Mouse (Mus musculus): ENCODE measurements around the gene Supt4a. TPM values are rescaled to one million over a fixed set of nuclear protein-coding genes. Genes with fewer than 3 reads are reported as not detected.

The Supt4a gene
- 10 to 100 TPM; 65.5 to 72.4 TPM for total RNA-seq (2021)
- long read RNA-seq, experiment 1, transcript Supt4a-201 (5 exons, 706 nt) = major isoform, 11 of 11 reads
- long read RNA-seq, experiment 1, partial matches to known transcripts = 0 of 11 reads
- long read RNA-seq, experiment 1, other reads (novel, unspliced or antisense) = 0 of 11 reads
- long read RNA-seq, experiment 2, transcript Supt4a-201 (5 exons, 706 nt) = major isoform, 54 of 57 reads
- long read RNA-seq, experiment 2, partial matches to known transcripts = 1 of 57 reads
- long read RNA-seq, experiment 2, other reads (novel, unspliced or antisense) = 0 of 57 reads

DNA sequence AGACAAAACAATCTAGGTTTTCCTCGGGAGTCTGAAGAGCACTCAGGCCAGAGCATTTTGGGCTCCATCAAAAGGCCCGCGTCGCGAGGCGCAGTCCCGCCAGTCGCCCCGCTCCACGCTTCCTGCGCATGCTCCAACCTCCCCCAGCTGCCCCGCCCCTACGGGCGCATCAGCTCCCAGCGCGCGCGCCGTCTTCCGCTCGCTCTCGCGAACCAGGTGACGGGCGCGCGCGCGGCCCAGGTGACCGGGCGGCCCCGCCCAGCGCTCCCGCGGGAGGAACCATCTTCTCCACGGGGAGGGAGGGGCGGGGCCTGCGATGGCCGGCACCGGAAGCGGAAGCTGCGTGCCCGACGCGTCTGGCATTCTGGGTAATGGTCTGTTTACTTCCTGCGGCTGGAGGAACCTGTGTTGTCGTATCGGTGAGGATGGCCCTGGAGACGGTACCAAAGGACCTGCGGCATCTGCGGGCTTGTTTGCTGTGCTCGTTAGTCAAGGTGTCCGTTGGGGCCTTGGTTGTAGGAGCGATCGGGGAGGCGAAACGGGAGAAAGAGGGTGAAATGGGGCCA lies at the start of gene Supt4a:
Gene Supt4a (plus strand): TSS at position 378 of the 566 bp plus-strand sequence.
- DNase-seq (ENCODE audit: low spot score in 2 of 2) = peak; percentile 95 to 96

DNA sequence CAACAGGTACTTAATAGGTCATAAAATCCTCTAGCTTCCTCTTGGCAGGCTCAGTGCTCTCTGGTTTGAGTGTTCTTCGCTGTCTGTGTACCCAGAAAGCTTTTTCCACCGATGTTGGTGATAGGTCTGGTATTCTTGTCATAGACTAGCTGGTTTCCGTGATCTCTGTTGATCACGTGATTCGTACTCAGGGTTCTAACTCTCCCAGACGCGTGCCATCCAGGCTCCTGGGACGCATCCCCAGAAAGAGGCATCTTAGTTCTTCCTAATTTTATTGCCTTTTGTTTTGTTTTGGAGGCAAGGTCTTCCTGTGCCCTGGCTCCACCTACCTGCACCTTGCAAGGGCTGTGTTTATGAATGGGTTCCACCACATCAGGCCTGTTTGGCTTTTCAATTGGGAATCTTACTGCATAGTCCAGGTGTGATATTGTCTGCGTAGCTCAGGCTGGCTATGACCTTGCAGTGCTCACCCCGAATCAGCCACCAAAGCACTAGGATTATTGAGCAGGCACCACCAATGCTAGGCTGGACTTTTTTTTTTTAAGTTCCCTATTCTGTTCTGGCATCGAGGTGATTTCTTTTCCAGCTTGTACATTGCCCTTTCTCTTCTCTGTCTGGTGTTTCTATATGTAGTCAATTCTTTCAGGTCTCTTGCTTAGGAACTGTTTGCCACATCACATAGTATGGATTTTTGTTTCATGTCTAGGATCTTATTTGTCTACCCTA lies 48.7 kb upstream of the Supt4a start:
- no peak for DNase-seq (ENCODE audit: low spot score in 2 of 2)

DNA sequence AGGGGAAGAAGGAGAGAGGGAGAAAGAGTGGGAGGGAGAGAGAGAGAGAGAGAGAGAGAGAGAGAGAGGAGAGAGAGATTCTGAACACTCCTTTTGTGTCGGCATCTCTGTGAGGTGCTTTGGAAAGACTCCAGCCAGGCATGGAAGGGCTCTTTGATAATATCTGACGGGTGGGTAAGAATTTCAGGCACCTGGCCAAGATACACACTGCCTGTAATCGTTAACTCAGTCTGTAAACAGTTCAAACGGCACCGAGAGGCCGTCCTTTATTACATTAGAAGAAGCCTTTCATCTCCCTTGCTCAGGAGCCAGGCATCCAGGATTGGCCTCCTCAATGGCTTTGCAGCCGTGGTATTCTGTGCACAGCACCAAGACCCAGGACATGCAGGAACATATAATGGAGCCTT lies 47.9 kb upstream of the Supt4a start:
- DNase-seq (ENCODE audit: low spot score in 2 of 2) = no peak

DNA sequence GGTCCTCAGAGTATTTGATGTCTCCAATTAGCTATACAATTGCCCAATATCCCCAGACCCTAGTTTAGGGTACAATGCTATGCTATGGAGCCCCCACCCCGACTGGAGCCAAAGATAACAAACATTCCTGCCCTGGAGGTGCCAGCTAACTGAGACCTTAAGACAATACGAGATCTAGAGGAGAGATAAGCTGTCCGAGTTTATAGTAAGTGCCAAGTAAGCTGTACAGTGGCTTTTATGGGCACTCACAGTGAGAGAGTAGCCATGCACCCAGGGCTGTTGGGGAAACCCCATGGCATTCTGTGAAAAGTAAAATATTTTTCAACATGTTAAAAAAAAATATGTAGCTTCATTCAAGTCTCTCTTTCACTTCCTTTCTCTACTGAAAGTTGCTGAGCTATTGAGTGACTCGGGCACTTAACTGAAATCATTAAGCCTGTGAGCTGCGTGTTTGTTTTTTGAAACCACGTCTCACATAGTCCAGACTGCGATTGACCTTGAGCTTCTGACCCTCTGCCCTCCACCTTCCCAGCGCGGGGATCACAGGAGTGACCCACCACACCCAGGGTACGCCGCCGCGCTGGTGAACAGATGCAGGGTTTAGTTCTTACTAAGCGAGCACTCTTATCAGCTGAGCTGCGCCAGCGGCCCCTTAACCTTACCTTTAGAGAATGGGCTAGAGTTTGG lies 47.2 kb upstream of the Supt4a start:
- no peak for DNase-seq (ENCODE audit: low spot score in 2 of 2)

DNA sequence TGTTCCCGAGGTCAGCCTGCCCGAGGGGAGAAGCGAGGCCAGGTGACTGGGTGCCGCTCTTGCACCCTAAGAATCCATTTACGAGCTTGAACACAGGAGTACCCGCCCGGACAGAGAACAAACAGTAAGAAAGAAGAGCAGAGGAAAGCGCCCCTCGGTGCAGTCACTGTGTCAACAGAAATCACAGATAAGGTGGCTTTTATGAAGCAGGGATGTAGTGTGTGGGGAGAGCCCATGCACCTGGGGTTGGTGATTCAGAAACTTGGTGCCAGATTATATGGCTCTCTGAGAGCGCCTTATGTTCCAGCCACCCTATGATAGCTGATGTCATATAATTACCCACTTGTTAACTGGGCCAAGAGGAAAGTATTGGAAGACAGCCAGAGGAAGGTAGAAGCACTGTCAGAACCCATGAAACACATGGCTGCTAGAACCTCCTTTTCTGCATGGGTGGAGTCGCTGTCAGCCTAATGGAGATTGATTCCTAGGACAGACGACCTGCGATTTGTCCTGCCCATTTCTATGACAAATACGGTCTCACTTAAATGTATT lies 40.1 kb upstream of the Supt4a start:
- DNase-seq (ENCODE audit: low spot score in 2 of 2) = no peak

DNA sequence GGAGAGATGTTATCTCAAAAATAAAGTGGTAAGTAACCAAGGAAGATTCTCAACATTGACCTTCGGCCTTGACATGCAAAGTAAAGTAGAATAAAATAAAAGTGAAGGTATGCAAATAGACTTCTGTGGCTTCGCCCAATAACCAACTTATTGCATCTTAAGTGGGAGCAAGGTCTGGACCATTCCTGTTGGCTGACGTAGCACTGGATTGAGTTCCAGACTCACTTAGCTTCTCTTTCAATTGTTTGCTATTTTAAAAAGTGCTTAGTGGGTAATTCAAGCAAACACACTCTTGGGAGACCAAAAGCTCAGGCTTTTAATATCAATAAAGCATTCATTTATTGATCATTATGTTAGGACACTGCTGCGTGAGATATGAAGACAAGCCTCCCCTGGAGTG lies 39.2 kb upstream of the Supt4a start:
- DNase-seq (ENCODE audit: low spot score in 2 of 2) = no peak

DNA sequence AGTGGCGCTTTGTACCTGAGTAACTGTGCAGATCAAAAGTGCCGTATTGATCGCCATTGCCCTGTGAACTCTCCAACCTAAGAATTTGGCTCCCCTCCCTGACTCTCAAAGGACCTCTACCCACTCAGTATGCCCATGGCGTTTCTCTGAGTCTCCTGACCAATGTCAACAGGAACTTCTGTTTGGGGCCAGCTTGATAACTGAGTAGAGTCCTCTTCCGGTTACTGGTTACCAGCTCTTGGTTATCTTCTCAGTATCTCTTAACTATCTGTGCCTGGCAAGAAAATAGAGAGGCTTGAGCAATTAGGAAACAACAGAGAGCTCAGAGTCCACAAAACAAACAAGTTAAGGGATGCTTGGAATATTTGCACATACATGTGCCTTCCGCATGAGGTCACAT lies 36.2 kb upstream of the Supt4a start:
- DNase-seq (ENCODE audit: low spot score in 2 of 2) = no peak

DNA sequence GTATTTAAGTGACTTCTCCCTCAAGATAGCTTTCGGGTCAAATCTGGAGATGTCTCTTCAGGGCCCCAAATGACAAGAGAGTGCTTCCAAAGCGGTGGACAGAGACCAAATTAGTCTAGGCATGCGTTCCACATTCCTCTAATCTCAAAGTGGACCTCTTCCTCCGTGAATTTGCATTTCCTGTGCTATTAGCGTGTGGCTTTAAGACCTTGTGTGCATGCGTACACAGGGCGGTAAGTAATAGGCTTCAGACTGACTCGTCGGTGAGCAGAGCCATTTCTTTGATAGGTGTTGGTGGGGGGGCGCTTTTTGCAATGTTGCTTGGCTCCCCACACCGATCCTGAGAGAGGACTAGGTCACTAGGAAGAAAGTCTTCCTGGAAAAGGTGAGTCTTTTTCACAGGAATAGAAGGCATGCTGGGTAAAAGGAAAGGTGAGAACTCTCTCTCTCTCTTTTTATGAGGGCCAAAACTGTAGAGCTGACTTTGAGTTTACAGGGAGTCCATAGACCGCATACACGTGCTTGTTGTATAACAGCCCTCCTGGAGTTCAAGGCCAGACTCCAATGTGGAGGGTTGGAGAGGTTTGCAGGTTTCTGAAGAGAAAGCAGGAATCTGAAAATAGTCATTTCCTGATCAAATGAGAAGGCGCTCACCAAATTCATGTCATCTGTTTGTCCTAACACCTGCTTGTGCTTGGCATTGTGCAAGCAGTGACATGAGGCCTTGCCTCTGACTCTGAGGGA lies 35.3 kb upstream of the Supt4a start:
- DNase-seq (ENCODE audit: low spot score in 2 of 2) = no peak

DNA sequence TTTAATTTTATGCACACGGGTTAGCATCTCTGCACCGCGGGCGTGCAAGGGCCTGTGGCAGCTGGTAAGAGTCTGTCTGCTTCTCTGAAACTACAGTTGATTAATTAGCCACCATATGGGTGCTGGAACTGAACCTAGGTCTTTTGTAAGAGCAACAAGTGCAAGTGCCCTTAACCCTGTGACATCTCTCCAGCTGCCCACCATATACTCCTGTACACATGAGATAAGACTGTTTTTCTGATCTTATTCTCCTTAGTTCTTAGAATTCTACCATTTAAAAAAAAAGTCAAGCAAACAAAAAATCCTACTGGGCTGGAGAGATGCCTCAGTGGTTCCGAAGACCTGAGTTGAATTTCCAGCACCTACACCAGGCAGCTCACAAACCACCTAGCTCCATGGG lies 33.7 kb upstream of the Supt4a start:
- DNase-seq (ENCODE audit: low spot score in 2 of 2) = no peak

DNA sequence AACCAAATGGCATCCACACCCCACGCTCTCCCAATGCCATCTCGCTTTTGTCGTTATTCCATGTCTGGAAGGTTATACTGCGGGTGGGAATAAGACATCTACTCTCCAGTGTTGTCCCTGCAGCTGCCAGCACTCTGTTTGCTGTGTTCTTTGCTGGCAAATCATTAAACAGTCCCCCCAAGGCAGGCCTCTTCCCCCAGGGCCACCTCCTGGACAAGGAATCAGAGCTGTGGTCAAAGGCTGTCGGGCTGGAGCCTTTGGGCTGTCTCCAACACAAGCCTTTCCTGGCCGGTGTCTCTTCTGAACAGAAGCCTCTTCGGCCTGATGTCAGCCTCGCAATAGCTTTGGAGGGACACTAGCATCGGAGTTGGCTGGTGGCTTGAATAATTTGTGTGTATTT lies 33.1 kb upstream of the Supt4a start:
- no peak for DNase-seq (ENCODE audit: low spot score in 2 of 2)

DNA sequence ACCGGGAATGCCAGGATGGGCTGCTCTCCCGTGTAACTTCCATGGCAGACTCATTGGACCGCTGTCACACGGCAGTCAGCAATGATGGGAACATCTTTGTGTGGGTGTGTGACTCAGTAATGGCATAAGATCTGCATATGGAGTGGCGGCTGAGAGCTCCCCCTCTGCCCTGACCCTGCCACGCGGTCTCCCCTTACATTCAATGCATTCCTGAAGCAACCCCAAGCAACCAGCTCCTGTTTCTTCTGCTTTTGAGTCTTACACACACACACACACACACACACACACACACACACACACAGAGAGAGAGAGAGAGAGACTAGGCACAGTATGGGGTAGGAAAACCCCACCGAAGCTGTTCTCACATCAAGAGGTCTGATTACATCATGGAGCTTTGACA lies 29.8 kb upstream of the Supt4a start:
- DNase-seq (ENCODE audit: low spot score in 2 of 2) = no peak

DNA sequence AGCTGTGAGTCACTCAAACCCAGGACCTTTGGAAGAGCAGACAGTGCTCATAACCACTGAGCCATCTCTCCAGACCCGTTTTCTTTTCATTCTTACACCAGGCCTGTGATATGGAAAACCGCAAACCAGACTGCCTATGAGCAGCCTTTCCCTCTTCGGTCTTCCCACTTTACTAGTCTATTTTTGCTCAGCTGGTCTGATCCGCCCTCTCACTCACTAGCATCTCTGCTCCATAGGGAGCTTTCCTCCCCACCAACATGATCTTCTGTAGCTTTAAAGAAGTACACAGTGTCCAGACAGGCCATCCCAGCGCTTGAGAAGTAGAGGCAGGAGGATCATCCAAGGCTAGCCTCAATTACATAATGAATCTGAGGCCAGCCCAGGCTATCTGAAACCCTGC lies 28.4 kb upstream of the Supt4a start:
- DNase-seq (ENCODE audit: low spot score in 2 of 2) = no peak

DNA sequence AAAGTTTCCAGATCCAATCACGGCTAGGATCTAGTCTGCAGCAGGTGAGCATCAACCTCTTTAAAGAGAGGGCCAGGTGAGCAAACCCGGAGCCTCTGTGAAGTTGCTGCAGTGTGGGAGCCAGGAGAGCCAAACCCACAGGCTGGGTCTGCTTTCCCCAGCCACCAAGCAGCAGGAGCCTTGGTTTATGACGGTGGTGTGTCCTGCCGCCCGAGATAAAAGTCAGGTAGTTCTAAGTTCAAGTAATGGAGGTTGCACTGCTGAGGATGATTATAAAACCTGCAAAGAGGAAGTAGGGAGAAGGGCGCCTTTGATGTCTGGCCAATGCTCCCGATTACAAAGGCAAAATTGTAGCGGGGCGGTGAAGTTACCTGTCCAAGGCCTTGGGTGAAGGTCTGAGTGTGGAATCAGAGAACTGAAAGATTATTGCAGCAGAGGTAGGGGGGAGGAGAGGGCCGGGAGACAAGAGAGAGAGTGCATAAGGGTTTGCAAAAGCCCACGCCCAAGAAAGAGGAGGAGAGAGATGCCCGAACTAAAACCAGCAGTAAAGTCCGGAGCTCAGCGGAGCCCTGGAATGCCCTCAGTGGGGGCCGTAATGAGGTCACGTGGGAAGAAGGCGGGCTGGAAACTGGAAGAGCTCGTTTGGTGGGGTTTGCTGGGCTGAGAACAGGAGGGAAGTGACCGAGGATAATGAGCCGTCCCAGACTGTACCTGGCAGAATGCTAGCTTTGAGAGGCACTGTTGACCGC lies 27.7 kb upstream of the Supt4a start:
- no peak for DNase-seq (ENCODE audit: low spot score in 2 of 2)

DNA sequence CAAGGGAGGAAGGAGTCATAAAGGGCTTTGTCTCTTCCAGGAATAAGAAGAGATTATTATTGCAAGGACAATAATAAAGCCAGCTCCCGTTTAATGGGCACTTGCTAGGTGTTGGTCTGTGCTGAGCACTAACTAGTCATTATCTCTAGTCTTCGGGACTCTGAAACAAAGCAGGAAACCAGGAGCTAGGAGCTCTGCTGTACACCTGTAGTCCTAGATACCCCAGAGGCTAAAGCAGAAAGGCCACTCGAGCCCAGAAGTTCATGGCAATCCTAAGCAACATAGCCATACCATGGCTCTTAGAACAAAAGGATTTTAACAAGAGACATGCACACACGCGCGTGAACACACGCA lies 27.1 kb upstream of the Supt4a start:
- DNase-seq (ENCODE audit: low spot score in 2 of 2) = no peak

DNA sequence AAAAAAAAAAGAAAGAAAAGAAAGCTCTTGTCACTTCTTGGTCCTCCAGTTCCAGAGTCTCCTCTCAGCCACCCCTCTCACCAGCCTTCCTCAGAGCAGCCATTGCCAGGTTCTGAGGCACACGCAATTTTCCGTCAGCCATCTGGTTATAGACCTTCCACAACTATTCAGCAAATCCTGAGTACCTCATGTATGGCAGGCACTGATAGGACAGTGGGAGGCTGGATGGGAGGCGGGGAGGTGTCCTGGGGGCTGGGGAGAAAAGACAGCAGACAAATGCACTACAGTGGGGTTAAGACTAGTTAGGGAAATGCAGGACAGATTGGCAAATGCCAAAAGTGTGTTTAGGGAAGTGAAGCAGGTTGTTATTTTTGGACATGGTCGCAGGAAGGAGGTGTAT lies 25.2 kb upstream of the Supt4a start:
- DNase-seq (ENCODE audit: low spot score in 2 of 2) = no peak

DNA sequence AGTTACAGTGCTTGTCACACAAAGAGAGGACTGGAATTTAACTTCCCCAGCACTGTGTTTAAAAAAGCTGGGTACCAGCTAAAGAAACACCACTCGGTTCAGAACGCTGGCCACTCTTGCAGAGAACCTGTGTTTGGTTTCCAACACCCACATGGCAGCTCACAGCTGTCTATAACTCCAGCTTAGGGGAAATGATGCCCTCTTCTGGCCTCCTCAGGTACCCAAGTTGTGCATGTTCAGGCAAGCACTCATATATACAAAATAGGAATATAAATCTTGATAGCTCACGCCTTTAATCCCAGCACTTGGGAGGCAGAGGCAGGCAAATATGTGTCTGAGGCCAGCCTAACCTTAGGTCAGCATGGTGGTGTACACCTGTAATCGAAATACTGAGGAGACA lies 21.4 kb upstream of the Supt4a start:
- DNase-seq (ENCODE audit: low spot score in 2 of 2) = no peak

DNA sequence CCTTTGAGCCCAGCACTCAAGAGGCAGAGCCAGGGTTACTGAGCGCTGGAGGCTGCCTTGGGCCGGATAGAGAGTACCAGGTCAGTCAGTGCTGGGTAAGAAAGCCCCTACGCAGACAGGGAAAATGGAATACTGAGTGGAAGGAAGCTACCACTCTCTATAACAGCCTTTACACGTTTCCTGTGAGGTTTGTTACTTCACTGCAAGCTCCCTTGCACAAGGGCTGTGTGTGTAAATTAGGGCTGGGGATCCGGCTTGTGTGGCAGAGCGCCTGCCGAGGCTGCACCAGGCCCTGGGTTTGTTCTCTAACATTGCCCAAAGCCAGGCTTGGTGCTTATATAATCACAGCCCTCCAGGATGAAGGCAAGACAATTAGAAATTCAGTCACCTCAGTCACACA lies 17.8 kb upstream of the Supt4a start:
- DNase-seq (ENCODE audit: low spot score in 2 of 2) = no peak

DNA sequence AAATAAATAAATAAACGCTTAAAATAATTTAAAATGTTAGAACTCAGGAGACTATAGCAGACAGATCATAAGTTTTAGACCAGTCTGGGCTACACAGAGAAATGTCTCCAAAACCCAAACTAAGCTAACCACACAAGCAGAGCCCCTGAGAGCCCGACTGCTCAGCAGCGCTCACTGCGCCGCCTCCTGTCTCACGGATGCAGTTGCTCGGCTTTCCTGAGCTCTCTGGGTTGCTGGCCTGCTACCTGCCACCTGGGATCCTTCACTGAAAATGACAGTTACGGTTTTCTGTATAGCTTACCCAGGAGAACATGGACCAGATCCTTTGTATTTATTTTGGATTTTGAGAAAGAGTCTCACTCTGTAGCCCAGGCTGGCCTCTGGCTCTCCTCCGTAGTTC lies 17.0 kb upstream of the Supt4a start:
- no peak for DNase-seq (ENCODE audit: low spot score in 2 of 2)

DNA sequence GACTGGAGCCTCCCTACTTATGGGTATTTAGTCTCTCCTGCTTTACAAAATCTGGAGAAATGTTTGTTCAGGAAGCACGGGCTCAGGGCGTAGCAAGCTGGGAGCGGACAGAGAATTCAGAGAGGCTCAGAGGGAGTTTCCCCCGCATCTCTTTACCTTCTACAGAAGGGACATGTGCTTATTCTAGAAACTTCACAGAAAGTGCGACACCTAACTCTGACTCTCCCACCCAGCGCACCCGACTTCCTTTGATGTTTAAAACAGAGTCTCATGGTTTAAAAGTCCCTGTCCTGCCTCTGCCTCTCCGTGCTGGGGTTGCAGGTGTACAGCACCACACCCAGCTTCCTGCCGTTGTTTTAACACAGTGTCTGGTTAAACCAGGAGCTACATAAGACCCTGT lies 16.5 kb upstream of the Supt4a start:
- no peak for DNase-seq (ENCODE audit: low spot score in 2 of 2)

DNA sequence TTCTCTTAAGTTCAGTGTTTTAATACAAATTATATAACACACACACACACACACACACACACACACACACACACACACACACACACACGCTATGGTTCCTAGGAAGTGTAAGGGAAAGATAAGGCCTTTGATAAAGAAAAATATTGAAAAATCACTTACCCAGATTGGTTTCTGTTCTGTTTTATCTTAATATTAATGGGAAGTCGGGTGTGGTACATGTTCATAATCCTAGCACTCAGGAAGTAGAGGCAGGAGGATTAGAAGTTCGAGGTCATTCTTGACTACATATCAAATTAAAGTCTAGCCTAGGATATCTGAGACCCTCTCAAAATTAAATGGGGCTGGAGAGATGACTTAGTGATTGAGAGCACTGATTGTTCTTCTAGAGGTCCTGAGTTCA lies 15.2 kb upstream of the Supt4a start:
- no peak for DNase-seq (ENCODE audit: low spot score in 2 of 2)

All from adrenal gland, adult 18-20 months (tissue).